Mouse (Mus musculus) CH12.LX (cell line): ENCODE measurements around the gene Dnajc15.

Source experiments
- CTCF ChIP-seq, 2 experiments: IDR thresholded peaks in 1 of 2; conservative IDR thresholded peaks in 1 of 2; 2 replicates each; pipeline ENCODE4 v1.5.1; 2011 to 2012; ENCODE audit warnings: low read depth in 2 of 2, low read length in 2 of 2, improper control_type of control experiment in 1 of 2, inconsistent platforms in 1 of 2, mild to moderate bottlenecking in 1 of 2, moderate library complexity in 1 of 2
- EP300 ChIP-seq: IDR thresholded peaks from 2 replicates; pipeline ENCODE4 v1.6.1; 2011; ENCODE audit warnings: low read length, improper control_type of control experiment
- ETS1 ChIP-seq: conservative IDR thresholded peaks from 2 replicates; pipeline ENCODE4 v1.6.1; 2012; ENCODE audit warnings: low read depth, mild to moderate bottlenecking, inconsistent platforms, low read length, improper control_type of control experiment, moderate library complexity
- HCFC1 ChIP-seq: IDR thresholded peaks from 2 replicates; pipeline ENCODE4 v1.6.1; 2012; ENCODE audit warnings: low read depth, mild to moderate bottlenecking, inconsistent platforms, low read length, improper control_type of control experiment
- KAT2A ChIP-seq: IDR thresholded peaks from 2 replicates; pipeline ENCODE4 v1.6.1; 2012; ENCODE audit warnings: low read length, improper control_type of control experiment, inconsistent platforms; ENCODE audit not compliant: insufficient replicate concordance
- MAFK ChIP-seq: IDR thresholded peaks from 2 replicates; pipeline ENCODE4 v1.6.1; 2011; ENCODE audit warnings: low read length, improper control_type of control experiment; ENCODE audit not compliant: insufficient replicate concordance
- MAX ChIP-seq: IDR thresholded peaks from 2 replicates; pipeline ENCODE4 v1.6.1; 2011; ENCODE audit warnings: low read length, improper control_type of control experiment
- NRF1 ChIP-seq: IDR thresholded peaks from 2 replicates; pipeline ENCODE4 v1.6.1; 2014; ENCODE audit warnings: low read depth, mild to moderate bottlenecking, inconsistent platforms, low read length, improper control_type of control experiment, moderate library complexity
- PAX5 ChIP-seq: IDR thresholded peaks from 2 replicates; pipeline ENCODE4 v1.6.1; 2012; ENCODE audit warnings: low read length, inconsistent platforms, mixed read lengths
- POLR2A ChIP-seq: IDR thresholded peaks from 2 replicates; pipeline ENCODE4 v1.6.1; 2011; ENCODE audit warnings: low read depth, mild to moderate bottlenecking, improper control_type of control experiment, low read length
- SIN3A ChIP-seq: IDR thresholded peaks from 2 replicates; pipeline ENCODE4 v1.6.1; 2012; ENCODE audit warnings: low read length, improper control_type of control experiment, inconsistent platforms
- USF1 ChIP-seq: IDR thresholded peaks from 2 replicates; pipeline ENCODE4 v1.6.1; 2014; ENCODE audit warnings: low read depth, mild to moderate bottlenecking, inconsistent platforms, low read length, improper control_type of control experiment
- USF2 ChIP-seq: conservative IDR thresholded peaks from 2 replicates; pipeline ENCODE4 v1.6.1; 2011; ENCODE audit warnings: low read depth, low read length, improper control_type of control experiment
- ZNF384 ChIP-seq: IDR thresholded peaks from 2 replicates; pipeline ENCODE4 v1.6.1; 2012; ENCODE audit warnings: low read depth, low read length, improper control_type of control experiment, inconsistent platforms

DNA sequence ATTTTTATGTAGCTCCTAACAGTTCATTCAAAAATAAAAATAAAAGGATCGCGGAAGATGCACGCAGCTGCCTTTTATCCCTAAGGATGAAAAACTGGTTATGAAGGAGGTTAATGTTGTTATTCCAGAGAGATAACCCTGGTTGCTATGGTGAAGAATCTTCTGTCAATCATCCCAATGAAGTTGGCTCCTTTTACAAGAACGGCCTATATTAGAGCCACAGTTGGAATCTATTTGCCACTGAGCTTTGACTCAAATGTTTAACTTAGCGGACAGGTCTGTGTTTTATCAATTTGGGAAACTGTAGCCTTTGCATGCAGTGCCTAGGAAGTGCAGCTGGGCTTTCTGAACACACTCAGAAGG, 72.7 kb downstream of the Dnajc15 start:
- TF ChIP-seq CTCF (conservative IDR thresholded peaks at IDR 0.05 in 1 of 2, IDR thresholded peaks at IDR 0.05 in 1 of 2; ENCODE audit: low read depth in 2 of 2, low read length in 2 of 2) (no peak), POLR2A (no peak), EP300 (no peak), ETS1 (no peak), MAFK (no peak), ZNF384 (no peak), MAX (no peak), HCFC1 (no peak), USF2 (no peak), USF1 (no peak), KAT2A (no peak), PAX5 (no peak), NRF1 (no peak), SIN3A (no peak)
